Mouse (Mus musculus) ES-Bruce4 (cell line): Measurements from ENCODE around the gene Olfr1381.

ENCODE experiments used
- CTCF ChIP-seq: IDR thresholded peaks from one replicate; pipeline ENCODE4 v1.8.1; 2011; ENCODE audit warnings: low read depth, low read length
- EP300 ChIP-seq: IDR thresholded peaks from 2 replicates; pipeline ENCODE4 v1.6.1; 2011; ENCODE audit warnings: low read depth, low read length; ENCODE audit not compliant: insufficient read depth
- POLR2A ChIP-seq: IDR thresholded peaks from one replicate; pipeline ENCODE4 v1.8.1; 2011; ENCODE audit warnings: low read length; ENCODE audit not compliant: insufficient read depth

- TF ChIP-seq CTCF, result no peak
- TF ChIP-seq EP300, result no peak
- no peak for TF ChIP-seq POLR2A
Observed at GRCm38 (mm10) chr11:49518086-49518485, 25.2 kb upstream of the Olfr1381 start.
